Mouse (Mus musculus) heart, postnatal 10 days (tissue): ENCODE results near the gene Slc16a10. TPM values are rescaled to one million over a fixed set of nuclear protein-coding genes. Genes with fewer than 3 reads are reported as not detected.

Experiments
- total RNA-seq, 2 experiments: library from RNA; stranded (reverse); gene quantifications; 2 replicates each; pipeline ENCODE4 v1.2.3; 2021

Gene Slc16a10
- total RNA-seq, 2 experiments from 2014 or later, result 13.4 to 16.2 TPM

Other genes with a start within 250 kb of the Slc16a10 start
- gene Mfsd4b4, start 243.0 kb downstream of the Slc16a10 start, total RNA-seq, result 1 to 10 TPM; 3.3 to 3.8 TPM
- gene Mfsd4b2, start 215.3 kb downstream of the Slc16a10 start, total RNA-seq, result under 1 TPM; 0.14 to 0.20 TPM
- gene Mfsd4b3, start 182.1 kb downstream of the Slc16a10 start, total RNA-seq, result 1 to 10 TPM in 1 of 2 experiments, under 1 TPM in 1; 0.93 to 1.6 TPM
- under 1 TPM; 0.30 to 0.50 TPM for gene Mfsd4b5, start 155.6 kb downstream of the Slc16a10 start, total RNA-seq
- 1 to 10 TPM; 1.7 to 1.9 TPM for gene Mfsd4b1, start 117.0 kb downstream of the Slc16a10 start, total RNA-seq
- gene Rpf2, start 104.8 kb upstream of the Slc16a10 start, total RNA-seq, result 10 to 100 TPM; 16.1 to 17.2 TPM
- gene Gtf3c6, start 115.8 kb upstream of the Slc16a10 start, total RNA-seq, result 10 to 100 TPM; 30.4 to 31.5 TPM
- gene Amd1, start 159.9 kb upstream of the Slc16a10 start, total RNA-seq, result 10 to 100 TPM; 41.9 to 64.2 TPM
- 10 to 100 TPM; 15.8 to 16.2 TPM for gene Cdk19, start 197.3 kb upstream of the Slc16a10 start, total RNA-seq